Mouse (Mus musculus): ENCODE results near the gene Epop. TPM values are rescaled to one million over a fixed set of nuclear protein-coding genes. Genes with fewer than 3 reads are reported as not detected.
A peak's percentile ranks its signal among the peaks of the same experiment; 100 is the strongest.

The Epop gene
- polyA plus RNA-seq, 1 experiment from 2014 or later: 3.1 TPM

DNA sequence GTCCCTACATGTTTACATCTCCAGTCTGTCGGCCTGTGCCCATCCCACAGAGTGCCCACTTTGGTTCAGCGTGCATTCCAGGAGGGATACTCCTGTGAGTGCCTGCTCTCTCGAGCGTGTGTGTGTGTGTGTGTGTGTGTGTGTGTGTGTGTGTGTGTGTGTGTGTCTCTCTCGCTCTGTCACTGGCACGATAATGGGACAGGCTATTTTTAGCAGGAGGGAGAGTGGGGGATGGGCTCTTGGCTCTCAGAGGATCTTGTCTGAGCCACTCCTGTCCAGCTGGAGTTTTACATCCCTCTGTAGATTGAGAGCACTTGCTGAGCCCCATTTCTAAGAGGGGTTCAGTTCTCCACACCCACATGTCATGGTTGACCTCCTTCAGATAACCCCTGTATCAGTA is 40.3 kb upstream of the Epop start:
- ATAC-seq (replicated peaks; ENCODE audit: low FRiP score, low TSS enrichment, low read depth) (no peak), DNase-seq (ENCODE audit: low spot score) (peak; percentile 51)
- no peak overlapping the region for H3K9ac ChIP-seq (ENCODE audit: low read length)
- H3K4me3 ChIP-seq (ENCODE audit: low read depth, low read length): no peak overlapping the region
- no peak overlapping the region for H3K4me2 ChIP-seq (ENCODE audit: low read length)
- no peak overlapping the region for H3K27ac ChIP-seq (ENCODE audit: low read depth)
- H3K27me3 ChIP-seq (replicated peaks; ENCODE audit: control insufficient read depth, insufficient read depth, low read length): no peaks in the 10 kb centered on the region
- peaks cover 21% of the 10 kb centered on the region for H3K4me1 ChIP-seq (replicated peaks; ENCODE audit: control insufficient read depth, insufficient read depth, low read length)
- 16% methylated on average over 6 of the region's 6 CpGs for WGBS
- no peaks in the 10 kb centered on the region for H3K9me3 ChIP-seq (ENCODE audit: control insufficient read depth, low read length)
- peaks cover 88% of the 10 kb centered on the region for H3K36me3 ChIP-seq (ENCODE audit: control insufficient read depth, insufficient read depth, low read length)

DNA sequence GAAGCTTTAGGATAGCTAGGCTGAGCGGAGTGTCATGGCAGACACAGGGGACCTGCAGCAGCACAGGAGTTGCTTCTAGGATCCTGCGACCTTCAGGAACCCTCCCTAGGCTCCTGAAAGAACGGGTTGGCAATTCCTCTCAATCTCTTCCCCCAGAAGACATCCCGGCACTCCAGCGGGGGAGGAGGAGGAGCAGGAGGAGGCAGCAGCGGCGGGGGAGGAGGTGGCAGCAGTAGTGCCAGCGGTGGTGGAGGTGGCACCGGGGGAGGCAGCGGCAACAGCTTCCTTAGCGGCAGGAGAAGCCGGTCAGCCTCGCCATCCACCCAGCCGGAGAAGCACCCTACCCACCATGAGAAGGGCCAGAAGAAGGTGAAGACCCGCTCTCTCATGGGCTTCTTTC is 39.8 kb upstream of the Epop start:
- Histone ChIP-seq H3K9ac (ENCODE audit: low read length) (no peak overlapping the region), H3K27me3 (replicated peaks; ENCODE audit: control insufficient read depth, insufficient read depth, low read length) (no peaks in the 10 kb centered on the region), H3K9me3 (ENCODE audit: control insufficient read depth, low read length) (no peaks in the 10 kb centered on the region), H3K27ac (ENCODE audit: low read depth) (no peak overlapping the region), H3K4me3 (ENCODE audit: low read depth, low read length) (no peak overlapping the region), H3K4me2 (ENCODE audit: low read length) (no peak overlapping the region), H3K36me3 (ENCODE audit: control insufficient read depth, insufficient read depth, low read length) (peaks cover 83% of the 10 kb centered on the region), H3K4me1 (replicated peaks; ENCODE audit: control insufficient read depth, insufficient read depth, low read length) (peaks cover 27% of the 10 kb centered on the region)
- ATAC-seq (replicated peaks; ENCODE audit: low FRiP score, low TSS enrichment, low read depth) (no peak), DNase-seq (ENCODE audit: low spot score) (peak; percentile 48)
- 64% methylated on average over 15 of the region's 15 CpGs for WGBS

GRCm38 (mm10) chr11:97668160-97668559 is 38.7 kb upstream of the Epop start:
- no peak overlapping the region for H3K9ac ChIP-seq (ENCODE audit: low read length)
- no peak overlapping the region for H3K4me3 ChIP-seq (ENCODE audit: low read depth, low read length)
- WGBS: 95% methylated on average over 7 of the region's 7 CpGs
- no peak overlapping the region for H3K4me2 ChIP-seq (ENCODE audit: low read length)
- ATAC-seq (replicated peaks; ENCODE audit: low FRiP score, low TSS enrichment, low read depth): no peak
- peaks cover 29% of the 10 kb centered on the region for H3K4me1 ChIP-seq (replicated peaks; ENCODE audit: control insufficient read depth, insufficient read depth, low read length)
- H3K27me3 ChIP-seq (replicated peaks; ENCODE audit: control insufficient read depth, insufficient read depth, low read length): no peaks in the 10 kb centered on the region
- DNase-seq (ENCODE audit: low spot score): peak; percentile 48
- no peak overlapping the region for H3K27ac ChIP-seq (ENCODE audit: low read depth)
- no peaks in the 10 kb centered on the region for H3K9me3 ChIP-seq (ENCODE audit: control insufficient read depth, low read length)
- H3K36me3 ChIP-seq (ENCODE audit: control insufficient read depth, insufficient read depth, low read length): peaks cover 72% of the 10 kb centered on the region

DNA sequence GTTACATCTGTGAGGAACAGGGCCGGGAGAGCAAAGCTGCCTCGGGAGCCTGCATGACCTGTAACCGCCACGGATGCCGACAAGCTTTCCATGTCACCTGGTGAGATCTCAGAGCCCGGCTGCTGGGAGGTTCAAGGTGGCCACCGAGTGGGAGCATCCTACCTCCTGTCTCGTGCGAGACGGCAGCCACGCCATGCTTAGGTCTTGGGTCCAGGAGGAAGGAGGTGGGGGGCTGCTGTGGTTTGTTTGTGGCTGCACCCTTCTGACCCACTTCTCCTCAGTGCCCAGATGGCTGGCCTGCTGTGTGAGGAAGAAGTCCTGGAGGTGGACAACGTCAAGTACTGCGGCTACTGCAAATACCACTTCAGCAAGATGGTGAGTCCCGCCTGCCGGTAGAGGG is 37.3 kb upstream of the Epop start:
- H3K4me1 ChIP-seq (replicated peaks; ENCODE audit: control insufficient read depth, insufficient read depth, low read length): peaks cover 35% of the 10 kb centered on the region
- 90% methylated on average over 15 of the region's 15 CpGs for WGBS
- no peak overlapping the region for H3K4me3 ChIP-seq (ENCODE audit: low read depth, low read length)
- DNase-seq (ENCODE audit: low spot score) (no peak), ATAC-seq (replicated peaks; ENCODE audit: low FRiP score, low TSS enrichment, low read depth) (no peak)
- no peak overlapping the region for H3K9ac ChIP-seq (ENCODE audit: low read length)
- peaks cover 59% of the 10 kb centered on the region for H3K36me3 ChIP-seq (ENCODE audit: control insufficient read depth, insufficient read depth, low read length)
- H3K27me3 ChIP-seq (replicated peaks; ENCODE audit: control insufficient read depth, insufficient read depth, low read length): peaks cover 6% of the 10 kb centered on the region
- no peak overlapping the region for H3K27ac ChIP-seq (ENCODE audit: low read depth)
- no peaks in the 10 kb centered on the region for H3K9me3 ChIP-seq (ENCODE audit: control insufficient read depth, low read length)
- H3K4me2 ChIP-seq (ENCODE audit: low read length): no peak overlapping the region

- peaks cover 41% of the 10 kb centered on the region for H3K4me1 ChIP-seq (replicated peaks; ENCODE audit: control insufficient read depth, insufficient read depth, low read length)
- H3K36me3 ChIP-seq (ENCODE audit: control insufficient read depth, insufficient read depth, low read length): peaks cover 53% of the 10 kb centered on the region
- H3K9me3 ChIP-seq (ENCODE audit: control insufficient read depth, low read length): no peaks in the 10 kb centered on the region
- H3K4me3 ChIP-seq (ENCODE audit: low read depth, low read length): no peak overlapping the region
- ATAC-seq (replicated peaks; ENCODE audit: low FRiP score, low TSS enrichment, low read depth) (no peak), DNase-seq (ENCODE audit: low spot score) (no peak)
- WGBS: 92% methylated on average over 7 of the region's 7 CpGs
- H3K4me2 ChIP-seq (ENCODE audit: low read length): no peak overlapping the region
- H3K9ac ChIP-seq (ENCODE audit: low read length): no peak overlapping the region
- H3K27ac ChIP-seq (ENCODE audit: low read depth): no peak overlapping the region
- peaks cover 11% of the 10 kb centered on the region for H3K27me3 ChIP-seq (replicated peaks; ENCODE audit: control insufficient read depth, insufficient read depth, low read length)
Observed at GRCm38 (mm10) chr11:97666221-97666620, 36.7 kb upstream of the Epop start.

- 90% methylated on average over 13 of the region's 13 CpGs for WGBS
- no peaks in the 10 kb centered on the region for H3K9me3 ChIP-seq (ENCODE audit: control insufficient read depth, low read length)
- ATAC-seq (replicated peaks; ENCODE audit: low FRiP score, low TSS enrichment, low read depth) (no peak), DNase-seq (ENCODE audit: low spot score) (no peak)
- no peak overlapping the region for H3K4me2 ChIP-seq (ENCODE audit: low read length)
- peaks cover 45% of the 10 kb centered on the region for H3K36me3 ChIP-seq (ENCODE audit: control insufficient read depth, insufficient read depth, low read length)
- peaks cover 47% of the 10 kb centered on the region for H3K4me1 ChIP-seq (replicated peaks; ENCODE audit: control insufficient read depth, insufficient read depth, low read length)
- no peak overlapping the region for H3K27ac ChIP-seq (ENCODE audit: low read depth)
- no peak overlapping the region for H3K4me3 ChIP-seq (ENCODE audit: low read depth, low read length)
- no peak overlapping the region for H3K9ac ChIP-seq (ENCODE audit: low read length)
- peaks cover 16% of the 10 kb centered on the region for H3K27me3 ChIP-seq (replicated peaks; ENCODE audit: control insufficient read depth, insufficient read depth, low read length)
Observed at GRCm38 (mm10) chr11:97665431-97665830, 35.9 kb upstream of the Epop start.

GRCm38 (mm10) chr11:97664771-97665240 is 35.3 kb upstream of the Epop start:
- Histone ChIP-seq H3K27ac (ENCODE audit: low read depth) (no peak overlapping the region; the same call in 1 of the 2 replicates), H3K4me1 (replicated peaks; ENCODE audit: control insufficient read depth, insufficient read depth, low read length) (peaks cover 42% of the 10 kb centered on the region), H3K4me2 (ENCODE audit: low read length) (peak overlapping the region; percentile 66), H3K27me3 (replicated peaks; ENCODE audit: control insufficient read depth, insufficient read depth, low read length) (peaks cover 16% of the 10 kb centered on the region), H3K9me3 (ENCODE audit: control insufficient read depth, low read length) (no peaks in the 10 kb centered on the region), H3K9ac (ENCODE audit: low read length) (no peak overlapping the region; the same call in 1 of the 2 replicates), H3K36me3 (ENCODE audit: control insufficient read depth, insufficient read depth, low read length) (peaks cover 41% of the 10 kb centered on the region), H3K4me3 (ENCODE audit: low read depth, low read length) (peak overlapping the region; percentile 84)
- WGBS: 34% methylated on average over 6 of the region's 6 CpGs
- no peak for DNase-seq (ENCODE audit: low spot score)
- no peak for ATAC-seq (replicated peaks; ENCODE audit: low FRiP score, low TSS enrichment, low read depth)

GRCm38 (mm10) chr11:97664339-97664665 is 34.8 kb upstream of the Epop start:
- Histone ChIP-seq H3K27ac (ENCODE audit: low read depth) (peak overlapping the region; percentile 88), H3K27me3 (replicated peaks; ENCODE audit: control insufficient read depth, insufficient read depth, low read length) (peaks cover 16% of the 10 kb centered on the region), H3K9ac (ENCODE audit: low read length) (peak overlapping the region; percentile 75), H3K36me3 (ENCODE audit: control insufficient read depth, insufficient read depth, low read length) (peaks cover 37% of the 10 kb centered on the region), H3K9me3 (ENCODE audit: control insufficient read depth, low read length) (no peaks in the 10 kb centered on the region), H3K4me1 (replicated peaks; ENCODE audit: control insufficient read depth, insufficient read depth, low read length) (peaks cover 37% of the 10 kb centered on the region), H3K4me2 (ENCODE audit: low read length) (peak overlapping the region; percentile 66), H3K4me3 (ENCODE audit: low read depth, low read length) (peak overlapping the region; percentile 84)
- DNase-seq (ENCODE audit: low spot score) (peak; percentile 78), ATAC-seq (replicated peaks; ENCODE audit: low FRiP score, low TSS enrichment, low read depth) (no peak)
- WGBS: 1% methylated on average over 6 of the region's 8 CpGs

DNA sequence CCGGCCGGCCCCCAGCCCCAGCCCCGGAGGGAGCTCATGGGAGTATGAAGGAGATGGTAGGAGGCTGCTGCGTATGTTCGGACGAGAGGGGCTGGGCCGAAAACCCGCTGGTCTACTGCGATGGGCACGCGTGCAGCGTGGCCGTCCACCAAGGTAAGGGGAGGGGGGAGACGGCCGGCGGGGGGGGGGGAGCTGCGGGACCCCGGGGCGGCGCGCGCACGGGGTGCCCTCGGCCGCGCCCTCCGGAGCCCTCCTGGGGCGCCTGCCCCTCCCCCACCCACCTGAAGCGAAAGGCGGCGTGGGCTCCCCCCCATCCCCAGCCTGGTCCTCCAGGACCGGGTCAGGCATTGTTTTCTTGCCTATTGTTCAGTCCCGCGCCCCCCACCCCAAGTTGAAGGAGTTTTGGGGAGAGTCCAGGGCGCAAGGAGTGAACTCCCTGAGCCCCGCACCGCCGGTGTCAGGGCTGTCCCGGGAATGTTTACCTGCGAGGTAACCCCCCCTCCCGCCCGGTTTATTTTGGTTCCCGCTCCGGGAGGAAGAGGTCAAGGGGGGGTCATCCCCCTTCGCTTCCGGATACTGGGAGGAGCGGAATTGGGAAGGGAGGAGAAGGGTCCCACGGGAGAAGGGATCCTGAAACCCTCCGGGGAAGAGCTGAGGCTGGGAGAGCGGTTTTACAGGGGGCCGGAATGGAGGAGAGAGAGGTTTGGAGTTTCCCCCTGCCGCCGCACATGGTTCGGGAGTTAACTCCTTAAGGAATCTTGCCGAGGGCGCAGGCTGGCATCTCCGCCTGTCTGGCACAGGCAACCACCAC is 34.2 kb upstream of the Epop start:
- peaks cover 37% of the 10 kb centered on the region for H3K4me1 ChIP-seq (replicated peaks; ENCODE audit: control insufficient read depth, insufficient read depth, low read length)
- peak overlapping the region; percentile 88 for H3K27ac ChIP-seq (ENCODE audit: low read depth)
- peaks cover 16% of the 10 kb centered on the region for H3K27me3 ChIP-seq (replicated peaks; ENCODE audit: control insufficient read depth, insufficient read depth, low read length)
- no peaks in the 10 kb centered on the region for H3K9me3 ChIP-seq (ENCODE audit: control insufficient read depth, low read length)
- peaks cover 31% of the 10 kb centered on the region for H3K36me3 ChIP-seq (ENCODE audit: control insufficient read depth, insufficient read depth, low read length)
- peak overlapping the region; percentile 66 for H3K4me2 ChIP-seq (ENCODE audit: low read length)
- peak overlapping the region; percentile 75 for H3K9ac ChIP-seq (ENCODE audit: low read length)
- ATAC-seq (replicated peaks; ENCODE audit: low FRiP score, low TSS enrichment, low read depth): no peak
- WGBS: under 1% methylated on average over 39 of the region's 57 CpGs
- peak; percentile 76 for DNase-seq (ENCODE audit: low spot score)
- H3K4me3 ChIP-seq (ENCODE audit: low read depth, low read length): peak overlapping the region; percentile 84

Measured in intestine, embryonic 14.5 days (tissue).